Mouse (Mus musculus) ES-Bruce4 (cell line): ENCODE data around the gene Kif11.

Experiments
- EP300 ChIP-seq: IDR thresholded peaks from 2 replicates; pipeline ENCODE4 v1.6.1; 2011; ENCODE audit warnings: low read depth, low read length; ENCODE audit not compliant: insufficient read depth
- POLR2A ChIP-seq: IDR thresholded peaks from one replicate; pipeline ENCODE4 v1.8.1; 2011; ENCODE audit warnings: low read length; ENCODE audit not compliant: insufficient read depth

DNA sequence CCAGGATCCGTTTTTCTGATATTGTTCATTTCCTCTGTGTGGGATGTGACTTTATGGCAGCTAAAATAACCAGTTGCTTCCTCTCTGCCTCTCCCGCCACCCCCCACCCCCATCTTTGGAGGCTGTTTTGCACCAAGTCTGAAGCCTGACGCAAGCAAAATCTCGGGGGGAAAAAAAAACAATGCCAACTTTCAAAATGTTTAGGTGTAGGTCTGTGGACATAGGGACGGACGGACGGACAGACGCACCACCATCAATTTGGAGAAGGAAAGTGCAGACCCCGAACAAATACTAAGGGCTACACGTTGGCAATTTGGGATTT lies 59.6 kb downstream of the Kif11 start:
- TF ChIP-seq EP300 (no peak), POLR2A (no peak)
